Mouse (Mus musculus) forebrain, embryonic 15.5 days (tissue): ENCODE results near the gene Morc2a. TPM values are rescaled to one million over a fixed set of nuclear protein-coding genes. Genes with fewer than 3 reads are reported as not detected.
A peak's percentile ranks its signal among the peaks of the same experiment; 100 is the strongest.
"Not testable (repeated sequence)": the region's sequence is repeated elsewhere in the genome, so short reads cannot be mapped to it uniquely, and the experiment has no call there.

Experiments used
- ATAC-seq: fragments of 200-750 bp; cut with Nextera tagmentation; replicated peaks from 2 replicates; pipeline ENCODE4 v1.8.0; 2017; ENCODE audit warnings: mild to moderate bottlenecking, moderate TSS enrichment, moderate library complexity
- H3K27ac ChIP-seq: fragments of 300-500 bp; sonication (generic); replicated peaks from 2 replicates; pipeline ENCODE4 v1.5.1; 2015; ENCODE audit warnings: mild to moderate bottlenecking, inconsistent platforms
- H3K27me3 ChIP-seq: fragments of 300-500 bp; sonication (generic); 2 replicates; pipeline ENCODE4 v1.6.1; 2015; ENCODE audit warnings: inconsistent platforms
- H3K36me3 ChIP-seq: fragments of 300-500 bp; sonication (generic); 2 replicates; pipeline ENCODE4 v1.6.1; 2015; ENCODE audit warnings: mild to moderate bottlenecking, inconsistent platforms
- H3K4me1 ChIP-seq: fragments of 300-500 bp; sonication (generic); 2 replicates; pipeline ENCODE4 v1.6.1; 2015; ENCODE audit warnings: inconsistent platforms
- H3K4me2 ChIP-seq: fragments of 300-500 bp; sonication (generic); replicated peaks from 2 replicates; pipeline ENCODE4 v1.6.1; 2015; ENCODE audit warnings: mild to moderate bottlenecking, inconsistent platforms
- H3K4me3 ChIP-seq: fragments of 300-500 bp; sonication (generic); 2 replicates; pipeline ENCODE4 v1.5.1; 2015; ENCODE audit warnings: mild to moderate bottlenecking, inconsistent platforms
- H3K9ac ChIP-seq: fragments of 300-500 bp; sonication (generic); replicated peaks from 2 replicates; pipeline ENCODE4 v1.6.1; 2015; ENCODE audit warnings: mild to moderate bottlenecking, inconsistent platforms
- H3K9me3 ChIP-seq: fragments of 300-500 bp; sonication (generic); 2 replicates; pipeline ENCODE4 v1.6.1; 2016; ENCODE audit warnings: inconsistent platforms
- WGBS: fragments of 180-500 bp; shearing (Covaris S2); methylation state at CpG from one replicate; pipeline ENCODE4 v1.1.7; 2015; ENCODE audit warnings: mixed read lengths; 5-methylcytosine and 5-hydroxymethylcytosine counted together
- polyA plus RNA-seq: library from polyadenylated mRNA; unstranded; fragments of >200 nt; fragmentation: Nextera tagmentation; extraction: Ambion mirVana; gene quantifications from 2 replicates; pipeline ENCODE4 v1.2.1, GENCODE M21; 2015

Morc2a gene
- 43.4 and 44.9 TPM in 2 replicates for polyA plus RNA-seq

DNA sequence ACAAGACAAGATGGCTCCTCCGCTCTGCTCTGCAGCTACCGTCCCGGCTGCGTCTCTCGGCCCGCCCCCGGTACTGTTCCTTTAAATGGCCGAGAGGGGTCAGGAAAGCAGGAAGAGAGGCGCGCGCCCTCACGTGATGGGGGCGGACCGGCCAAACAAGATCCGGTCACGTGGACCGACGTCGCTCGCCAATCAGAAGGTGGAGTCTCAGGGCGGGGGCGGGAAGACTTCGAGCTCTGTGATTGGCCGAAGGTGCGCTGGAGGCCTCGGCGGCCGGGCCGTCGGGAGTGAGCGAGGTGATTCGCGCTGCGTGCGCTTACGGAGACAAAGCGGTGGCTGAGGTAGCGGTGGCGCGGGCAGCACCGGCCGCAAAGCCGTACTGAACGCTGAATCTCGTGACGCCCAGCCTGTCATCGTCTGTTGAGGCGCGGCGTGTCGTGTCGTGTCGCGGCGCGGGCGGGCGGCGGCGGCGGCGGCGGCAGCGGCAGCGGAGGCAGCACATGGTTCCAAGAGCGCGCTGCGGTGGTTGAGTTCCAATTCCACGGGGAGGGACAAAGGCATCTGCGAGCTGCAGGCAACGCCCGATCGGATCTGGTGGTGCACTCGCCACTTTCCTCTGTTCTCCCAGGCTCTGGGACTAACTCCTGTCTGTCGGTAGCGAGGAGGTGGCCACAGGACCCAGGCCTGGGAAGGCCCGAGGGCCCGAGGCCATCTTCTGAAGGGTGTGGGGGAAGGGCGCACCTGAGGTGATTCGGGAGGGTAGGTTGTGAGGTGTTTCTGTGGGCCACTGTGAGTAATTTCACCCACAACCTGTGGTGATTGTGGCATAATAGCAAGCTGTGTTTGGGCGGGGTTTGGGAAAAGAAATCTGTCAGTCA lies at the start of gene Morc2a:
Gene Morc2a, plus strand, starts transcription at position 228 of the 878 bp plus-strand sequence.
- H3K27ac ChIP-seq, result peak within 1 kb of the TSS; percentile 96
- H3K4me3 ChIP-seq, result peak within 1 kb of the TSS; percentile 94
- H3K4me2 ChIP-seq, result peak within 1 kb of the TSS; percentile 81
- peak within 1 kb of the TSS; percentile 96 for H3K9ac ChIP-seq
- peaks cover 38% of the 10 kb centered on the region for H3K36me3 ChIP-seq
- H3K4me1 ChIP-seq, result peaks cover 36% of the 10 kb centered on the region
- under 1% methylated on average over 78 of the region's 81 CpGs for WGBS
- peaks cover 13% of the 10 kb centered on the region for H3K9me3 ChIP-seq
- ATAC-seq, result peak; percentile 97
- no peaks in the 10 kb centered on the region for H3K27me3 ChIP-seq

DNA sequence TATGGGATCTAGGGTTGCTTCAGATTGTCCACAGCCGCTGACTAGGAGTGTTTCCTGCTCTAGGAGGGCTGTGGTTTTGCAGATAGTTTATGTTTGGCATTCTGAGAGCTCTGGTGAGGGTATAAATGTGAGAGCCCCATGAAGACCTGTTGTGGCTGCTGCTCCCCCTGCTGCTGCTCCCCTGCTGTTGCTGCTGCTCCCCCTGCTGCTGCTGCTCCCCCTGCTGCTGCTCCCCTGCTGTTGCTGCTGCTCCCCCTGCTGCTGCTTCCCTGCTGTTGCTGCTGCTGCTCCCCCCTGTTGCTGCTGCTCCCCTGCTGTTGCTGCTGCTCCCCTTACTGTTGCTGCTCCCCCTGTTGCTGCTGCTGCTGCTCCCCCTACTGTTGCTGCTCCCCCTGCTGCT lies 47.0 kb upstream of the Morc2a start:
- H3K4me1 ChIP-seq, H3K27me3 ChIP-seq, H3K36me3 ChIP-seq, H3K9me3 ChIP-seq, H3K9ac ChIP-seq, ATAC-seq, H3K27ac ChIP-seq, H3K4me2 ChIP-seq, H3K4me3 ChIP-seq: not testable (repeated sequence)
- WGBS, result 95% methylated on average over 1 of the region's 1 CpGs

DNA sequence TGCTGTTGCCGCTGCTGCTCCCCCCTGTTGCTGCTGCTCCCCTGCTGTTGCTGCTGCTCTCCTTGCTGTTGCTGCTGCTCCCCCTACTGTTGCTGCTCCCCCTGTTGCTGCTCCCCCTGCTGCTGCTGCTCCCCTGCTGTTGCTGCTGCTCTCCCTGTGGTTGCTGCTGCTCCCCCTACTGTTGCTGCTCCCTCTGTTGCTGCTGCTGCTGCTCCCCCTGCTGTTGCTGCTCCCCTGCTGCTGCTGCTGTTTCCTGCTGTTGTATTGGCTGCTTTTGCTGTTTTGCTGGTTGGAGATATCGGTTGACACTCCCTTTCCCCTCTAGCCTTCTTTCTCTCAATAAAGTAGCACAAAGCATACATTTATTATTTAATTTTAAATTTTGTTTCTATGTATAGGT lies 46.3 kb upstream of the Morc2a start:
- H3K27ac ChIP-seq, H3K4me2 ChIP-seq, H3K9ac ChIP-seq, H3K9me3 ChIP-seq, H3K36me3 ChIP-seq, H3K27me3 ChIP-seq, H3K4me1 ChIP-seq, ATAC-seq, H3K4me3 ChIP-seq: not testable (repeated sequence)
- WGBS, result 71% methylated on average over 2 of the region's 2 CpGs

DNA sequence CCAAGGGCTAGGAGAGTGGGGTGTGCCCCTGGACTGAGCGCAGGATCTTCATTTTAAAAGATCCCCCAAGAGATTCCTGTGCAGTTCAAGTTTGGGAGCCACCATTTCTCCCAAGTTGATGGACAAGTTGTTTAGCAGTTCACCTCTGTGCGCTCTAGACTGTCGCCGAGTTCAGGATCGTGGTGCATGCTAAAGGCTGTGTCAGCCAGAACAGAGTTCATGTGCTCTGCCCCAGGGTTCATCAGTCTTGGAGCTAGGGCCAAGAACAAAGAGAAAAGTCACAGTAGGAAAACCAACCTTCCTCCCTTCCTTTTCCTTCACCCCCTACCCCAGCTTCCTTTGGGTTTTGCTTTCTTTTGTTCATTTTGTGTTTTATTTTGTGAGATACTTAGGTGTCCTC lies 42.5 kb upstream of the Morc2a start:
- H3K9me3 ChIP-seq, result no peaks in the 10 kb centered on the region
- H3K4me3 ChIP-seq, result no peak overlapping the region
- no peaks in the 10 kb centered on the region for H3K4me1 ChIP-seq
- H3K27me3 ChIP-seq, result no peaks in the 10 kb centered on the region
- H3K9ac ChIP-seq, result no peak overlapping the region
- ATAC-seq, result no peak
- no peak overlapping the region for H3K4me2 ChIP-seq
- H3K27ac ChIP-seq, result no peak overlapping the region
- no peaks in the 10 kb centered on the region for H3K36me3 ChIP-seq
- 92% methylated on average over 5 of the region's 5 CpGs for WGBS

DNA sequence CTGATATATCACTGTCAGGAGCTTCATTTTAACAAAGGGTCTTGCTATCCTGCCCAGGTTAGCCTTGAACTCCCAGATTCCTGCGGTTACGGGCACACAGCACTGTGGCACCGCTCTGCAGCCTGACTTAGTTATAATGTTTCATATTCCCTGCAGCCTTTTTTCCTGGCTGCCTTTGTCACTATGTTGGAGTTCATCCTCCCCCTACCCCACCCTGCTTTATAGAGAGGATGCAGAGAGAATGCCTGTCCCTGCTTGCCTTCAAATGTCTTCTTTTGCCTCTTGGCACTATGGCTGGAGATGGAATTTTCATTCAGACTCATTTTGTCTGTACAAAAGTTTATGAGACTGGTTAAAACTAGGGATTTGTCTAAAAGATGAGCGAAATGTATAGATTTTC lies 33.4 kb upstream of the Morc2a start:
- no peak overlapping the region for H3K9ac ChIP-seq
- H3K9me3 ChIP-seq, result no peaks in the 10 kb centered on the region
- no peak overlapping the region for H3K27ac ChIP-seq
- H3K4me3 ChIP-seq, result no peak overlapping the region
- WGBS, result 89% methylated on average over 4 of the region's 4 CpGs
- H3K4me1 ChIP-seq, result no peaks in the 10 kb centered on the region
- no peak for ATAC-seq
- H3K4me2 ChIP-seq, result no peak overlapping the region
- H3K36me3 ChIP-seq, result no peaks in the 10 kb centered on the region
- H3K27me3 ChIP-seq, result no peaks in the 10 kb centered on the region

DNA sequence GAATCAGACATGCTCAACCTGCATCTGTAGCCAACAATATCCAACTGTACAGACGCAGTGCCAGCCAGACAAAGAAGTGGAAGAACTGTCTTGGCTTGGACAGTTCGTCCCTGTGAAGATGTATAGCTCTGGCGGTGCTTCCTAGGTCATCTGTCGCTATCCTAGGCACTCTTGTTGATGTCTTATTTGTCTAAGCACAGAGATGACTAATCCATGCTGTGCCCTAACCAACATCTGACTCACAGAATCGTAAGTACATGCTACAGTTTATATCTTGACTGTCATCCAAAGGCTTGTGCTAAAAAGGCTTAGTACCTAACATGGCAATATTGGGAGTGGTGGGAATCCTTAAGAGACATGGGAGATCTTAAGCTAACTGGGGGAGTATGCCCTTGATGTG lies 26.2 kb upstream of the Morc2a start:
- H3K27me3 ChIP-seq, result 0 out of 2 replicates have a peak, but pooled peaks cover 4% of the 10 kb centered on the region
- no peaks in the 10 kb centered on the region for H3K9me3 ChIP-seq
- no peak overlapping the region for H3K4me3 ChIP-seq
- H3K36me3 ChIP-seq, result no peaks in the 10 kb centered on the region
- no peak overlapping the region for H3K4me2 ChIP-seq
- H3K27ac ChIP-seq, result no peak overlapping the region
- 85% methylated on average over 5 of the region's 5 CpGs for WGBS
- no peak overlapping the region for H3K9ac ChIP-seq
- H3K4me1 ChIP-seq, result no peaks in the 10 kb centered on the region
- ATAC-seq, result no peak

DNA sequence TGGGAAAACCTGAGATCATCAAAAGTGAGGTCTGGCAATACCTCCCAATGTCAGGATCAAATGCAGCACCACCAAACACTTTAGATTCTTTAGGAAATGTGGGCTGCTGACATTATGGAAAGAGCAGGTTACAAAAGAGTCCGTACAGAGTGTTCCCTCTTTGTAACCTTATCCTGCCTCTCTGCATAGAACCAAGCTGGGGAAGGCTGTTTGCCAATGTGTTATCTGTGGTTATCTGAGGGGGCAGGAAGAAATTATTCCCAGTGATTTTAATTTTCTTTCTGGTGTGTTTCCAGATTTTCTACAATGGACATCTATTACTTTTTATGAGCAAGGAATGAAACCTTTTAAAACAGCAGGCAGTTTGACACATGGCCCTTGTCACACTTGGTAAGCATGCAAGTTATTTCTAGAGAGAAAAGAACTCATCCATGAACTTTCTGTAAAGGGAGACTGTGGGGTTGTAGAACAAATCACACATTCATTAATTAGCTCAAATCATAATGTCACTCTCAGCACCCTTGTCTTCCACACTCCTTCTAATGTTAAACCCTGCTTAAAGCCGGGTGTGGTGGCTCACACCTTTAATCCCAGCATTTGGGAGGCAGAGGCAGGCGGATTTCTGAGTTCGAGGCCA lies 24.5 kb upstream of the Morc2a start:
- ATAC-seq, result no peak
- peaks cover 10% of the 10 kb centered on the region; the same call in 1 of the 2 replicates for H3K4me1 ChIP-seq
- peaks cover 15% of the 10 kb centered on the region for H3K27me3 ChIP-seq
- H3K36me3 ChIP-seq, result no peaks in the 10 kb centered on the region
- H3K9me3 ChIP-seq, result no peaks in the 10 kb centered on the region
- H3K4me3 ChIP-seq, result no peak overlapping the region
- H3K4me2 ChIP-seq, result no peak overlapping the region
- H3K9ac ChIP-seq, result no peak overlapping the region
- WGBS, result 86% methylated on average over 4 of the region's 4 CpGs
- H3K27ac ChIP-seq, result no peak overlapping the region

DNA sequence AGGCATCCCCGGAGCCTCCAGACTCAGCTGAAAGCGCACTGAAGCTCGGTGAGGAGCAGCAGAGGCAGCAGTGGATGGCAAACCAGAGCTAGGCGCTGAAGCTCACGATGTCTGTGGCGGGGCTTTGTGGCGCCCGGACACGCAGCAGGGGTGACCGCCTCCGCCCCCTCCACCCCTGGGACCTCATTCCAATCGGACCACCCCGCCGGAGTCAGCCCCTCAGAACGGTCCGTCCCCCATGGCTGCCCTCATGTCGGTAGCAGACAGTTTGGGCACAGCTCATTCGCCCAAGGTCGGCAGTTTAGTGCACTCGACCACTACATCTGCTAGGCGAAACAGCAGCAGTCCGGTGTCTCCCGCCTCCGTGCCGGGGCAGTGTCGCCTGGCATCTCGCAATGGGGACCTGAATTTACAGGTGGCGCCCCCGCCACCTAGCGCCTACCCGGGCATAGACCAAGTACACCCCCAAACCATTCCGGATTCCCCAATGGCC lies 19.9 kb upstream of the Morc2a start:
- Histone ChIP-seq H3K4me2 (peak overlapping the region; percentile 73), H3K36me3 (no peaks in the 10 kb centered on the region), H3K4me1 (peaks cover 10% of the 10 kb centered on the region; the same call in 1 of the 2 replicates), H3K9ac (peak overlapping the region; percentile 37), H3K9me3 (no peaks in the 10 kb centered on the region), H3K27ac (no peak overlapping the region), H3K4me3 (peak overlapping the region; percentile 41), H3K27me3 (peaks cover 16% of the 10 kb centered on the region)
- 0% methylated on average over 30 of the region's 32 CpGs for WGBS
- ATAC-seq, result no peak

DNA sequence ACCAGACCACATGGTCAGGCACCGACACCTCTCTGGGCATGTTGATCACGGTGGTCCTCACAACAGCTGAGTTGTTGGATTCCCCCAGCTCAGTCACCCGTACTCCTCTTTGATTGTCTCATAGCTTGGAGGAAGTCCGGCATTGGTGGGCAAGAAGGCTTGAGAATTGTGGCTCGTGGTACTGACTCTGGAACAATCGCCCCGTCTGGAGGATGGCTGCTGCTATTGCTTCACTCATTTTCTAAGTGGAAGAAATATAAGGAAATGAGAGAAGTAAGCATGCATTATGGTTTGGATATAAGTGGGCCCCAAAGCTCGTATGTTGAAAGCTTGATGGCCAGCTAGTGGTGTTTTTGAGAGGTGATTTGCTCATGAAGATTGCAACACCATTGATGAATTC lies 15.7 kb upstream of the Morc2a start:
- not testable (repeated sequence) for ATAC-seq, H3K27ac ChIP-seq, H3K4me1 ChIP-seq, H3K4me2 ChIP-seq, H3K4me3 ChIP-seq, H3K27me3 ChIP-seq, H3K36me3 ChIP-seq, H3K9me3 ChIP-seq, H3K9ac ChIP-seq
- 88% methylated on average over 8 of the region's 8 CpGs for WGBS

DNA sequence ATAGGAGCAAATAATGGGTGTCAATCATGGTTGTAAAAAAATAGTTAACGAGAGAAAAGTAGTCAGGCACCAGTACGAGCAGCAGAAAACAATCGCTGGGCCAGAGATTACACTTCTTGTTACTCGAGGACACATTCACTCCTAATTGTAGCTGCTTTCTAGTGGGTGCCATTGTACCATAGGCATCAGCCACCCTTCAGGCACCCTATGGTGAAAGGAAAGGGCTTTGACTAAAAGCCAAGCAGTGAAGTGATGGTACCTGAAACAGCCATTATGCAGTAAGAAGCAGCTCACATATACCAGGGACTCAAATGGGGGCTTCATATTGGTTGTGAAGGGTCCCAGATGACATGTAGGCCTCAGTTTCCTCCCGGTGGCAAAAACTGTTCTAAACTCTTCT lies 1.3 kb upstream of the Morc2a start:
- H3K36me3 ChIP-seq, result peaks cover 48% of the 10 kb centered on the region
- 73% methylated on average over 5 of the region's 5 CpGs for WGBS
- H3K4me2 ChIP-seq, result peak overlapping the region; percentile 81
- ATAC-seq, result no peak
- 0 out of 2 replicates have a peak overlapping the region, but pooled peaks have one; percentile 96 for H3K9ac ChIP-seq
- peak overlapping the region; percentile 94 for H3K4me3 ChIP-seq
- H3K27me3 ChIP-seq, result no peaks in the 10 kb centered on the region
- peaks cover 19% of the 10 kb centered on the region for H3K9me3 ChIP-seq
- H3K27ac ChIP-seq, result no peak overlapping the region
- H3K4me1 ChIP-seq, result peaks cover 33% of the 10 kb centered on the region

DNA sequence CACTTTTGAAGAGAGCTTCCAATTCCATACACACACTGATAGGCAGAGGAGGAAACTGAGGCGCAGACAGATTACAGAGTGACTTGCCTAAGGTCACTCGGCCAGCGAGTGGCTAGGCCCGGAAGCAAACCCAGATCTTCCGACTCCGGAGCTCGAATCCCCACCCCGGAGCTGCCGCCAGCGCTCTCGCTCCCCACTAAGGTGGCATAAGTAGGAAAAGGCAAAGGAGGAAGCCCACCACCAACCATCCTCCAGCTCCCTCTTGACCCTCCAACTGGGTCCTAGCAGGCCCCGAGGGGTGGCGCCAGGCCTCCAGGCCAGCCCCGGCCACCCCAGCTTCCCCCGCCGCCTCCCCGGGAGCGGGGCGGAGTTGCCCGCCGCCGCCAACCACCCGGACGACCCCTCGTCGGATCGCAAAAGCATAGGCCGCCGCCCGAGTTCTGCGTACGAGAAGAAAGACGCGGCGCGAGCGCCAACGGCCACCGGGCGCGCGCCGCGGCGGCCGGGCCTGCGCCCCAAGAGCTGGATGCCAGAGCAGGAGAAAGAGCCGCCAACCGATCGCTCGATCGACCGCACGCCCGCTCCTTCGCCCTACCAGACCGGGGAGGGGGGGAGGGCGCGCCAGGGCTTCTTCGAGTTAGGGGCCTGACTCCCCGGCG lies 557 bp upstream of the Morc2a start:
- WGBS, result under 1% methylated on average over 60 of the region's 62 CpGs
- Histone ChIP-seq H3K36me3 (peaks cover 41% of the 10 kb centered on the region), H3K9ac (peak overlapping the region; percentile 96), H3K9me3 (peaks cover 13% of the 10 kb centered on the region), H3K4me3 (peak overlapping the region; percentile 94), H3K27me3 (no peaks in the 10 kb centered on the region), H3K4me1 (peaks cover 34% of the 10 kb centered on the region), H3K4me2 (peak overlapping the region; percentile 81), H3K27ac (peak overlapping the region; percentile 96)
- peak; percentile 42 for ATAC-seq

DNA sequence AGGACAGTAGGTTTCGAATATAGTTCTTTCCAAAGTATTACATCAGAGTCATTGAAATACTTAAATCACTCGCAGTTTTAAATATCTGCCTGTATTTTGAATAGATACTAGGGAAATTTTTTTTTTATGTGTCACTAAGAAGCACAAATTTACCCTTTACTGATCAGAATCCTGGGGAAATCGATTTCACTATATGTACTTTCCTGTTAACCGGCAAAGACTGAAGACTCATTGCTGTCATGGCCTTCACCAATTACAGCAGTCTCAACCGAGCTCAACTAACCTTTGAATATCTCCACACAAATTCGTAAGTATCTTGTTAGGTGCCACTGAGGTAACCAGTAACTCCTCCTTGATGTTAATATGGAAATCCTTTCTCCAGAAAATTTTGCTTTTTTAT lies 1.1 kb downstream of the Morc2a start:
- Histone ChIP-seq H3K27ac (no peak overlapping the region), H3K36me3 (peaks cover 31% of the 10 kb centered on the region), H3K27me3 (no peaks in the 10 kb centered on the region), H3K4me1 (peaks cover 36% of the 10 kb centered on the region), H3K9me3 (peaks cover 9% of the 10 kb centered on the region), H3K4me2 (peak overlapping the region; percentile 81), H3K4me3 (peak overlapping the region; percentile 94), H3K9ac (no peak overlapping the region)
- no peak for ATAC-seq
- WGBS, result 96% methylated on average over 6 of the region's 6 CpGs
